Mouse (Mus musculus) embryonic facial prominence, embryonic 13.5 days (tissue): ENCODE measurements around the gene Agpat2. TPM values are rescaled to one million over a fixed set of nuclear protein-coding genes. Genes with fewer than 3 reads are reported as not detected.

ENCODE experiments used
- ATAC-seq: fragments of 200-750 bp; cut with Nextera tagmentation; 2 replicates; pipeline ENCODE4 v1.8.0; 2017; ENCODE audit warnings: low read depth; ENCODE audit not compliant: insufficient number of reproducible peaks, insufficient read depth, low FRiP score, low TSS enrichment
- H3K27ac ChIP-seq: fragments of 300-500 bp; sonication (generic); 2 replicates; pipeline ENCODE4 v1.5.1; 2015; ENCODE audit warnings: moderate library complexity, mild to moderate bottlenecking, inconsistent platforms
- H3K27me3 ChIP-seq: fragments of 300-500 bp; sonication (generic); 2 replicates; pipeline ENCODE4 v1.6.1; 2015; ENCODE audit warnings: mild to moderate bottlenecking, inconsistent platforms
- H3K36me3 ChIP-seq: fragments of 300-500 bp; sonication (generic); 2 replicates; pipeline ENCODE4 v1.6.1; 2015; ENCODE audit warnings: mild to moderate bottlenecking, inconsistent platforms
- H3K4me1 ChIP-seq: fragments of 300-500 bp; sonication (generic); 2 replicates; pipeline ENCODE4 v1.6.1; 2015; ENCODE audit warnings: inconsistent platforms
- H3K4me2 ChIP-seq: fragments of 300-500 bp; sonication (generic); 2 replicates; pipeline ENCODE4 v1.6.1; 2015; ENCODE audit warnings: moderate library complexity, mild to moderate bottlenecking, inconsistent platforms
- H3K4me3 ChIP-seq: fragments of 300-500 bp; sonication (generic); 2 replicates; pipeline ENCODE4 v1.5.1; 2015; ENCODE audit warnings: mild to moderate bottlenecking, inconsistent platforms
- H3K9ac ChIP-seq: fragments of 300-500 bp; sonication (generic); 2 replicates; pipeline ENCODE4 v1.6.1; 2015; ENCODE audit warnings: mild to moderate bottlenecking, inconsistent platforms
- H3K9me3 ChIP-seq: fragments of 300-500 bp; sonication (generic); 2 replicates; pipeline ENCODE4 v1.6.1; 2016; ENCODE audit warnings: inconsistent platforms
- WGBS: fragments of 180-500 bp; shearing (Covaris S2); methylation state at CpG from one replicate; pipeline ENCODE4 v1.1.7; 2015; ENCODE audit warnings: mixed read lengths; 5-methylcytosine and 5-hydroxymethylcytosine counted together
- polyA plus RNA-seq: library from polyadenylated mRNA; unstranded; fragments of >200 nt; fragmentation: Nextera tagmentation; extraction: Ambion mirVana; gene quantifications from 2 replicates; pipeline ENCODE4 v1.2.1, GENCODE M21; 2015

Agpat2 gene
- polyA plus RNA-seq, 1 experiment from 2014 or later, result 25.2 TPM

DNA sequence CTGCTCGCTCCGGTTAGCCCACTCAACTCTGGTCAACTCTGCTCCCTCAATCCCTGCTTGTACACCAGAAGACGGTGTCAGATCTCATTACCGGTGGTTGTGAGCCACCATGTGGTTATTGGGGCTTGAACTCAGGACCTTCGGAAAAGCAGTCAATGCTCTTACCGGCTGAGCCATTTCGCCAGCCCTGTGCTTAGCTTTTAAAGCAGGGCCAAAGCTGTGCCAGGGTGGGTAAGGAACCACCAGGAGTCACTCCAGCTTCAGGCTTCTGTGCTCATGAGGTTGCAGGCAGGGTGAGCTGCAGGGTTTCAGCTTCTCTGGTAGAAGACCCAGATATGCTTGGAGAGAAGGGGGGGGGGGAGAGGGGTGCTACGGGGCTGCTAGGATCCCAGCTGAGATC is 1.1 kb upstream of the Agpat2 start:
- peaks cover 31% of the 10 kb centered on the region for H3K4me1 ChIP-seq
- no peak overlapping the region for H3K4me3 ChIP-seq
- WGBS, result 80% methylated on average over 8 of the region's 8 CpGs
- no peak for ATAC-seq
- no peaks in the 10 kb centered on the region for H3K36me3 ChIP-seq
- no peaks in the 10 kb centered on the region; the same call in 1 of the 2 replicates for H3K27me3 ChIP-seq
- no peak overlapping the region for H3K4me2 ChIP-seq
- no peaks in the 10 kb centered on the region for H3K9me3 ChIP-seq
- H3K9ac ChIP-seq, result no peak overlapping the region
- H3K27ac ChIP-seq, result no peak overlapping the region

DNA sequence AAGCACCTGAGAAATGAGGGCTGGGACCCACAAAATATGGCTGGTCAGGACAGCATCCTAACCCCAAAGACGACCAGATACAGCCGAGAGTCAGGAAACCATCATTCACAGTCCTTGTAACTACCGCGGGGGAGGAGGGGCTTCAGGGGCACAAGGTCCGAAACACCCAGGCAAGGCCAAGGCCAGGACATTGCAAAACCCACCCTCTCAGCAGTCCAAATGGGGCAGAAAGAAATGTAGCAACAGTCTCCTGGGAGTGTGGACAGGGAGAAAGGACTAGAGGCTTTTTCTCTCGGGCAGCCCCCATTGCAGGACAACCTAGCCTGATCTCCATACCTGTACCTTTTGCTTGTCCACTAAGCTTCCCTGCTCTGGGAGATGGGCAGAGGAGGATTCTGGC is 1.1 kb downstream of the Agpat2 start:
- peak overlapping the region; percentile 85 for H3K4me2 ChIP-seq
- 22% methylated on average over 6 of the region's 6 CpGs for WGBS
- H3K27ac ChIP-seq, result no peak overlapping the region

DNA sequence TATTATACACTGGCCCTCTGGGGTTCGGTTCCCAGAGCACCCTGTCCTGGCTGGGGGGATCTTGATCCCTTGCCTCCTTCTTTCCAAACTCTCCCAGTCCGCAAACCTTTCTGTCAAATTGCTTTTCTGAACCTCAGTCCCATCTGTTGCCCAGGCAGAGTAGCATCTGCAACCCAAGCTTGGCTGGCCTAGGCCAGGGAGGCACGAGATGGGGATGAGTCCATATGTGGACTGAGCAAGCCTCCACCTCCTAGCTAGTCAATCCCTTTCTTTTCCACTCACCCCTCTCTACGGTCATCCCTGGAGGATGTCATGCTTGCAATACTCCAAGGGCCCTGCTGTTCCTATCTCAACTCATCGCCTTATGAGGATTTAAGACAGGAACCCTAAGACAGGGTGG is 1.6 kb downstream of the Agpat2 start:
- no peak for ATAC-seq
- peak overlapping the region; percentile 69 for H3K4me3 ChIP-seq

More for the DNA sequence above, 1.1 kb downstream of the Agpat2 start:
- no peak for ATAC-seq
- no peaks in the 10 kb centered on the region for H3K36me3 ChIP-seq
- no peaks in the 10 kb centered on the region; the same call in 1 of the 2 replicates for H3K27me3 ChIP-seq
- H3K9me3 ChIP-seq, result no peaks in the 10 kb centered on the region
- H3K4me3 ChIP-seq, result peak overlapping the region; percentile 69
- peaks cover 32% of the 10 kb centered on the region for H3K4me1 ChIP-seq
- peak overlapping the region; percentile 85 for H3K9ac ChIP-seq

DNA sequence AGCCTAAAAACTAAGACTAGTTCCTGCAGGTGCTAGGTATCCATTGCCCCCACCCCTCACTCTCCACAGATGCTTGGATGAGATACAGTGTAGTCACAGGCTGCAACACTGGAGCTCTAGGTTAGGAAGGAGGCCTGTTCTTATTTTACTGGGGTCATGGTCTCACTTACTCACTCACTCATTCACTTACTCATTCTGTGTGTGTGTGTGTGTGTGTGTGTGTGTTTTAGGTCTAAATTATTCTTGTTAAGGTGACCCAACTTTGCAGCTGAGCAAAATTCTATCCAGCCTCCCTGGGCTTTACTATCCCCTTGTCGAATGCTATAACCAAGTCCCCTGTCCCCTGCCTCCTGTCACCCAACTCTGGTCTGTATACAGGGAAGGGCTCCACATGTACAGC is 2.6 kb downstream of the Agpat2 start:
- Histone ChIP-seq H3K27ac (no peak overlapping the region), H3K9me3 (no peaks in the 10 kb centered on the region), H3K4me1 (peaks cover 27% of the 10 kb centered on the region), H3K4me3 (no peak overlapping the region), H3K4me2 (no peak overlapping the region), H3K27me3 (no peaks in the 10 kb centered on the region; the same call in 1 of the 2 replicates), H3K36me3 (peaks cover 3% of the 10 kb centered on the region; the same call in 1 of the 2 replicates), H3K9ac (no peak overlapping the region)
- ATAC-seq, result no peak
- 96% methylated on average over 1 of the region's 1 CpGs for WGBS

More for the DNA sequence above, 1.6 kb downstream of the Agpat2 start:
- 87% methylated on average over 5 of the region's 5 CpGs for WGBS
- no peaks in the 10 kb centered on the region for H3K36me3 ChIP-seq
- H3K9ac ChIP-seq, result peak overlapping the region; percentile 85
- H3K4me2 ChIP-seq, result peak overlapping the region; percentile 85
- no peak overlapping the region for H3K27ac ChIP-seq
- peaks cover 34% of the 10 kb centered on the region for H3K4me1 ChIP-seq
- no peaks in the 10 kb centered on the region; the same call in 1 of the 2 replicates for H3K27me3 ChIP-seq
- no peaks in the 10 kb centered on the region for H3K9me3 ChIP-seq

DNA sequence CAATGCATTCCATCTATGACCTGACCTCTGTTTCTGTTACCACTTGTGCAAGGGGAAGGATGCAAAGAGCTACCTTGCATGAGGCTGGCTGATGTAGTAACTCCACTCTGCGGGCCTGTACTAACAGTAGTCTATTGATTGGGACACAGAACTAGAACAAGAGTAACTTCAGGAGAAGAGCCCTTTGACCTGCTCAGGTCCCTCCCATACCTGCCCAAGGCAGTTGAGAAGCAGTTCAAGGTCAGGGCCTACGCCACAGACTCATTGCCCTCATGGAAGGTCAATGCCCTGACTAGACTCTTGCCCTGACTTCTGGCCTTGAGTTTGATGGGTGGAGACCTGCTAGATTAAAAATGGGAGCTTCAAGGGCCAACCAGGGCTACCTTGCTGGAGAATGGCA is 3.6 kb downstream of the Agpat2 start:
- Histone ChIP-seq H3K36me3 (peaks cover 9% of the 10 kb centered on the region), H3K27me3 (no peaks in the 10 kb centered on the region; the same call in 1 of the 2 replicates), H3K4me2 (no peak overlapping the region), H3K4me1 (peaks cover 24% of the 10 kb centered on the region), H3K27ac (no peak overlapping the region), H3K9me3 (no peaks in the 10 kb centered on the region), H3K4me3 (no peak overlapping the region), H3K9ac (no peak overlapping the region)
- 75% methylated on average over 2 of the region's 2 CpGs for WGBS
- ATAC-seq, result no peak

DNA sequence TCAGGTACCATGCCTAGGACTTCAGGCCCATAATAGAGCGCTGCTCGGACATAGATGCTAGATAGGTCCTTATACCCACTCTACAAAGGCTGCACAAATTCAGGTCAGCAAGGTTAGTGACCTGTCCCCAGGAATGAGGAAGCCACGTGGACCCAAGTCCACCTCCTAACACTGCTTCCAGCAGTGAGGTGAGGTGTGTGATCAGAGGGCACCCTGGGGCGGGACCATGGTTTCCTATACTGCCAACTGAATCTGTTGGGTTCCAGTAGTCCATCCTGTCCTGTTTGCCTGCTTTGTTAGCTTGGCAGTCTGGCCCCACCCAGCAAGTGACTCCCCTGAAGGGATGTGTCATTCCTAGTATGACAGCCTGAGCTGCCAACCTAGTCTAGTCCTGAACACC is 4.3 kb downstream of the Agpat2 start:
- Histone ChIP-seq H3K27me3 (no peaks in the 10 kb centered on the region; the same call in 1 of the 2 replicates), H3K36me3 (peaks cover 15% of the 10 kb centered on the region), H3K4me3 (no peak overlapping the region), H3K4me2 (no peak overlapping the region), H3K9me3 (no peaks in the 10 kb centered on the region), H3K4me1 (peaks cover 24% of the 10 kb centered on the region), H3K9ac (no peak overlapping the region), H3K27ac (no peak overlapping the region)
- WGBS, result 87% methylated on average over 4 of the region's 4 CpGs
- ATAC-seq, result no peak

DNA sequence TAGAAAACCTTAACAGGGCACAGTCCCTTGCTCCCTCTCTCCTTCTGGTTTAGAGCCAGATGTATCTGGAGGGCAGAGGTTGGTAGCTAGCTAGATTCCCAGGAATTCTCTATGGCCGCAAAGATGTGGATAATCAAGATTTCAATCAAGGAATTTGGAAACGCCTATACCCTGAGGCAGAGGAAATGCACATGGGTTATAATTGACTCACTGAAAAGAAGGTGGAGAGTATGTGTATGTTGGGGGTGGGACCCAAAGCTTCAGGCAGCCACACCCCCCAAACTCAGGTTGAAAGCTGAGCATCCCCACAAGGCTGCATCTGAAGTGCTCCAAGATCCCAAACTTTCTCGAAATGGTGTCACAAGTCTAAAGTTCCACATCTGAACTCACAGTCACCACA is 5.8 kb downstream of the Agpat2 start:
- Histone ChIP-seq H3K27ac (0 out of 2 replicates have a peak overlapping the region, but pooled peaks have one; percentile 19), H3K4me3 (no peak overlapping the region), H3K9me3 (no peaks in the 10 kb centered on the region), H3K9ac (no peak overlapping the region), H3K4me1 (peaks cover 18% of the 10 kb centered on the region), H3K27me3 (no peaks in the 10 kb centered on the region; the same call in 1 of the 2 replicates), H3K36me3 (peaks cover 24% of the 10 kb centered on the region), H3K4me2 (no peak overlapping the region)
- WGBS, result 52% methylated on average over 3 of the region's 3 CpGs
- no peak for ATAC-seq

DNA sequence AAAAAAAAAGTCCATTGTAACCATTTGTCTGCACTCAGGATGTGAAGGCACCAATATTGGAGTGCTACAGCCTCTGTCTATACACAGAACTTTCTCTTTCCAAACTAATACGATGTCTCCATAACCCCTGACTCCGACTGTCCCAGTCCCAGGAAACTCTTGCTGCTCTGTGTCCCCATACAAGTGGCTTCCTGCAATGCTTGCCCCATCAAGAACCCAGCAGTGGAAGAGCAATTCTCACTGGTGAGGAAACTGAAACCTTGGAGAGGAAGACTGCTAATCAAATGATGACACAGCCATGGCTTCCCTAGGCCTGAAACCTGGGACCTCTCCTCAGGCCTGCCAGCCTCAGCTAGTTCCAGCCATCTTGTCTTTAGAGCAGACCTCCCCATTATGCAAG is 6.4 kb downstream of the Agpat2 start:
- WGBS, result 95% methylated on average over 2 of the region's 2 CpGs
- no peaks in the 10 kb centered on the region for H3K9me3 ChIP-seq
- no peak for ATAC-seq
- H3K27me3 ChIP-seq, result no peaks in the 10 kb centered on the region; the same call in 1 of the 2 replicates
- 0 out of 2 replicates have a peak overlapping the region, but pooled peaks have one; percentile 19 for H3K27ac ChIP-seq
- H3K9ac ChIP-seq, result no peak overlapping the region
- no peak overlapping the region for H3K4me3 ChIP-seq
- H3K36me3 ChIP-seq, result peaks cover 30% of the 10 kb centered on the region
- H3K4me1 ChIP-seq, result peaks cover 12% of the 10 kb centered on the region
- no peak overlapping the region for H3K4me2 ChIP-seq

DNA sequence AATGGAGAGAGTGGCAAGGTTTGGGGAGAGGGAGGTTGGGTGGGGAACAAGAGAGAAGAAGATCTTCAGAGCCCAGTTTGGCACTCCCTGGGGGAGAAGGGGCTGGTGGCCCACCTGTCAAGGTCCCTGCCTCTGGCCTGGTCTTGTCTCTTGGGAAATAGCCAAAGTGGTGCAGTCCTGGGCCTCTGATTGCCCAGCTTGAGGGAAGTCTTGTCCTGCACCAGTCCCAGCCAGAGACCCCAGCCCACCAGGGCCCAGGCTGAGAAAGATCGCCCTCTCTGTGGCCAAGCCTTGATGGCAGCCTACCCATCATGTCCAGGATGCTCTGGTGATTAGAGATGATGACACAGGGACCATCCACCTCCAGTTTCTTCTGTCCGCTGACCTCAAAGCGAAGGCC is 7.3 kb downstream of the Agpat2 start:
- 95% methylated on average over 3 of the region's 3 CpGs for WGBS
- peaks cover 35% of the 10 kb centered on the region for H3K36me3 ChIP-seq
- H3K9me3 ChIP-seq, result no peaks in the 10 kb centered on the region
- no peak overlapping the region for H3K27ac ChIP-seq
- peaks cover 8% of the 10 kb centered on the region for H3K4me1 ChIP-seq
- ATAC-seq, result no peak
- H3K27me3 ChIP-seq, result no peaks in the 10 kb centered on the region
- no peak overlapping the region for H3K4me3 ChIP-seq
- H3K4me2 ChIP-seq, result no peak overlapping the region
- no peak overlapping the region for H3K9ac ChIP-seq

DNA sequence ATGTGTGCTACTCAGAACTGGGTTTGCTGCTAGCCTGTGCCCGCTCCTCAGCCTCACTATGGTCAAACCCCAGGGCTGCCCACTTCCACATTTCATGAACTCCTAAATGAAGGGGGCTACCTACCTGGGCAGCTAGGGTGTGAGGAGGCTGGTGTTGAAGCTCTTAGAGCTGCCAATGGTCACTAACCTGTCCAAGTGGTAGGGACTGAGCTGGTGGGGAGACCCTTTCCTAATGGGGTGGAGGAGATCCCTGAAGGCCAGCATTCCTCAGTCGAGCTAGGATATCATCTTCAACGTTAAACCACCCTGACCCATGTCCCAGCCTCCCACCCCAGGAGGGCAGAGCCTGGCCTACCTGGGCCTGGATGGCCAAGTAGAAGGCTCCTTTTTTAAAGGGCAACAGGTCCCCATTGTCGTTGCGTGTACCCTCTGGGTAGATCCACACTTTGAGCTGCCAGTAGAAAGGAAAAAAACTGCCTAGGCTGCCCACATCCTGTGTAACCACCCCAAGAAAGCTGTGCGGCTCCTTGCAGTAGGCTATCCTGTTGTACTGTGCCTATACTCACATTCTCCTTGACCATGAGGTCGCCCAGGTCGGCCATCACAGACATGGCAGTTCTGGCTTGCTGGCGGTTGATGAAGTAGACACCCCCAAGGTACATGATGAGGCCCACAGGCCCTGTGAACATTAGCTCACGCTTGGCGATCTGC is 8.3 kb downstream of the Agpat2 start:
- H3K9me3 ChIP-seq, result no peaks in the 10 kb centered on the region
- H3K4me2 ChIP-seq, result no peak overlapping the region
- H3K9ac ChIP-seq, result no peak overlapping the region
- no peaks in the 10 kb centered on the region for H3K27me3 ChIP-seq
- H3K36me3 ChIP-seq, result peaks cover 36% of the 10 kb centered on the region
- peaks cover 8% of the 10 kb centered on the region for H3K4me1 ChIP-seq
- no peak overlapping the region for H3K27ac ChIP-seq
- no peak for ATAC-seq
- 84% methylated on average over 11 of the region's 11 CpGs for WGBS
- H3K4me3 ChIP-seq, result no peak overlapping the region

DNA sequence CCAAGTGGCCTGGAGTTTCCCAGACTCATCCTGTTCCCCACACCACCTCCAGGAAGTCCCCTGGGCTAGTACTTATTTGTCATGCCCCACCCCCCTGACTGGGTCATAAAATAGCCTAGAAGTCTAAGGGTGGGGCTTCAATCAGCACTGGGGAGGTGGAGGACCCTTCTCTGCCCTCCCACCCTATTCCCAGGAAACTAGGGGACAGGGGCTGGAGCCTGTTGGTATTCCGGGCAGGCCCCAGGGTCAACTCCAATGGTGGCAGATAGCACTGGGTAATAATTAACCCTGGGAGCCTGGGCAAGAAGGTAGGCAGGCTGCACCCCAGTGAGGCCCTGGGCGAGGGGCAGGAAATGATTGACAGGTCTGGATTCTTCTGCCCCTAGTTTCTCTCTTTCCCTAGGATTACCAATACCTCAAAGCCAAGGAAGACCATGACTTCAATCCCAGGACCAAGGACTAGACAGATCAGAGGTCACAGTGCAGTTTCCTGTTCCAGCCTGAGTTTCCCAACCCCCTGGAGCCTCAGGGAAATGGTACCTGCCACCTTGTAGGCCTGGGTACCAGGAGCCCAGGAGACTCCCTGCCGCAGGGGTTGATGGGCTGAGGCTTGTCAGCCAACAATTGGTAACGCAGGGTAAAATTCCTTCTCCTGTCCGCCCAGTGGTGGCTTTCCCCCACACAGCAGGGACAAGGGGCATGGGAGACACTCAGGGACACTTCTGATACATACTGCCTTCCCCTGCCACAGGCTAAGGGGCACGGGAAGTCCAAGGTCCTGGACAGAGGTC is 9.1 kb downstream of the Agpat2 start:
- Histone ChIP-seq H3K27ac (no peak overlapping the region), H3K4me2 (no peak overlapping the region), H3K9me3 (no peaks in the 10 kb centered on the region), H3K4me3 (no peak overlapping the region), H3K36me3 (peaks cover 36% of the 10 kb centered on the region), H3K4me1 (peaks cover 8% of the 10 kb centered on the region), H3K9ac (no peak overlapping the region), H3K27me3 (no peaks in the 10 kb centered on the region)
- WGBS, result 76% methylated on average over 6 of the region's 6 CpGs
- ATAC-seq, result 0 out of 2 replicates have a peak, but pooled peaks have one; percentile 8
